Mouse (Mus musculus): ENCODE measurements around the gene Pln. TPM values are rescaled to one million over a fixed set of nuclear protein-coding genes. Genes with fewer than 3 reads are reported as not detected.
A peak's percentile ranks its signal among the peaks of the same experiment; 100 is the strongest.

Gene Pln
- polyA plus RNA-seq, 1 experiment from 2014 or later = 0.78 TPM

DNA sequence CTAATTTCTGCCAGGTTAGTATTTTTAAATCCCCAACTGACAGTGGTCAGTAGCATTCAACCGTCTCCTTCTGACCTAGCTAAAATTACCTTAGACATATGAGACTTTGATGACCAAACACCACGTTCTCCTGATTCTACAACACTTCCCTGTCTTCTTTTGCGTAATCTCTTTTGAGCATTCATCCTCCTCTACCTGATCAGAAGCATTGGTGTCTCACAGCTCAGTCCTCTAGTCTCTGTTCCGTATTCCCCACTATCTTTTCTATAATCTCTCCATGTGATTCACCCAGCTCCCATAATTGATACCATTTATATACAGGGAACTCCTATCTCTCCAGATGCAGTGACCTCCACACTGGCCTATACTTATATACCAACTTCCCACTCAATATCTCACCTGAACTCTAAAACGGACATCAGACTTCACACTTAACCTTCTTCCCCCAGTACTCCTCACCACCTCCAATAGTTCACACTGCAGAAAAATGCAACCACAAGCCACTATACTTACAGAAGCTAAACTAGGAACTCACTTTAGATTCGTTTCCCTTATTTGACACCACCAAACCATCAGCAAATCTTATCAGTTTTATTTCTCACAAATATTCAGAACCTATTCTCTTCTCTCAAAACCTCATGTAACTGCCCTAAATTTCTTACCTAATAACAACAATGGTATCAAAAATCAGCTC is 36.6 kb downstream of the Pln start:
- Histone ChIP-seq H3K36me3 (ENCODE audit: insufficient read depth, low read length) (no peaks in the 10 kb centered on the region), H3K4me2 (ENCODE audit: low read length) (no peak overlapping the region), H3K4me3 (replicated peaks; ENCODE audit: low read depth, low read length) (no peak overlapping the region), H3K9me3 (replicated peaks; ENCODE audit: low read length) (peaks cover 7% of the 10 kb centered on the region; the same call in 1 of the 2 replicates), H3K4me1 (replicated peaks; ENCODE audit: insufficient read depth, low read length) (no peaks in the 10 kb centered on the region; the same call in 1 of the 2 replicates), H3K27ac (no peak overlapping the region), H3K9ac (ENCODE audit: low read depth, low read length) (no peak overlapping the region), H3K27me3 (ENCODE audit: insufficient read depth, low read length) (no peaks in the 10 kb centered on the region)
- WGBS = 89% methylated on average over 6 of the region's 6 CpGs
- no peak for TF ChIP-seq CTCF (IDR thresholded peaks at IDR 0.05; ENCODE audit: low read depth)
- ATAC-seq (replicated peaks; ENCODE audit: low FRiP score, low read depth) (no peak), DNase-seq (ENCODE audit: low spot score) (no peak)

DNA sequence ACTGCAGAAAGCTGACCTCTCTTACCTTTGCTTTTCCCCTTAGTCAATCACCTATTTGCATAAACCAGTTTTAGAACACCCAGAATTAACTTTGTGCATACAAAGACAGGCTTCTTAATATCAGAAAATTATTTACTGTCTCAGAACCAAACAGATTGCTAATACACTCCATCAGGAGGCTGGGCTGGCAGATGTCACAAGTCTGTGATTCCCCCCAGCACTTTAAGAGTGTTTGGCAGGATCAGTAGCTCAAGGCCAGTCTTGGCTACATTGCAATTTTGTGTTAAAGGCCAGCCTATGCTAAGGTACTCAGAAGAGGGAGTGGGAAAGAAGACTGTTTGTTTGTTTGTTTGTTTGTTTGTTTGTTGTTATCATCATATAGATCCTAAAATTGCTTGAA is 39.6 kb downstream of the Pln start:
- H3K27me3 ChIP-seq (ENCODE audit: insufficient read depth, low read length) = no peaks in the 10 kb centered on the region
- no peak overlapping the region for H3K9ac ChIP-seq (ENCODE audit: low read depth, low read length)
- no peak for DNase-seq (ENCODE audit: low spot score)
- ATAC-seq (replicated peaks; ENCODE audit: low FRiP score, low read depth) = no peak
- no peaks in the 10 kb centered on the region; the same call in 1 of the 2 replicates for H3K4me1 ChIP-seq (replicated peaks; ENCODE audit: insufficient read depth, low read length)
- H3K4me2 ChIP-seq (ENCODE audit: low read length) = peak overlapping the region; percentile 38
- no peaks in the 10 kb centered on the region for H3K36me3 ChIP-seq (ENCODE audit: insufficient read depth, low read length)
- no peak overlapping the region for H3K4me3 ChIP-seq (replicated peaks; ENCODE audit: low read depth, low read length)
- TF ChIP-seq CTCF (IDR thresholded peaks at IDR 0.05; ENCODE audit: low read depth) = no peak
- no peak overlapping the region for H3K27ac ChIP-seq
- H3K9me3 ChIP-seq (replicated peaks; ENCODE audit: low read length) = no peaks in the 10 kb centered on the region

DNA sequence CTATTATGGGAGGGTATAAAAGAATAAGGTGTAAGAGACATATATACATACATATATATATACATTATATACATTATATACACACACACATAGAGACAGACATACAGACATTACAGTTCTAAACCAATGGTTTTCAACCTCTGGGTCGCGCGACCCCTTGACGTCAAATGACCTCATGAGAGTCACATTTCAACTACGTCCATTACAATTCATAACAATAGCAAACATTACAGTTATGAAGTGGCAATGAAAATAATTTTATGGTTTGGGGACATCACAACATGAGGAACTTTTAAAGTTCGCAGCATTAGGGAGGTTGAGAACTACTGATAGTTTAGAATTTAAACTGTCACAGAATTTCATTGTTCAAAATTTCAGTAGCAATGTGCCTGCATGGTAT is 40.8 kb downstream of the Pln start:
- Histone ChIP-seq H3K36me3 (ENCODE audit: insufficient read depth, low read length) (no peaks in the 10 kb centered on the region), H3K4me3 (replicated peaks; ENCODE audit: low read depth, low read length) (peak overlapping the region; percentile 92), H3K4me1 (replicated peaks; ENCODE audit: insufficient read depth, low read length) (no peaks in the 10 kb centered on the region; the same call in 1 of the 2 replicates), H3K9ac (ENCODE audit: low read depth, low read length) (peak overlapping the region; percentile 98; the same call in 1 of the 2 replicates), H3K27ac (no peak overlapping the region), H3K4me2 (ENCODE audit: low read length) (peak overlapping the region; percentile 80), H3K9me3 (replicated peaks; ENCODE audit: low read length) (no peaks in the 10 kb centered on the region), H3K27me3 (ENCODE audit: insufficient read depth, low read length) (no peaks in the 10 kb centered on the region)
- TF ChIP-seq CTCF (IDR thresholded peaks at IDR 0.05; ENCODE audit: low read depth) = no peak
- ATAC-seq (replicated peaks; ENCODE audit: low FRiP score, low read depth) = no peak
- DNase-seq (ENCODE audit: low spot score) = no peak
- 72% methylated on average over 6 of the region's 6 CpGs for WGBS

DNA sequence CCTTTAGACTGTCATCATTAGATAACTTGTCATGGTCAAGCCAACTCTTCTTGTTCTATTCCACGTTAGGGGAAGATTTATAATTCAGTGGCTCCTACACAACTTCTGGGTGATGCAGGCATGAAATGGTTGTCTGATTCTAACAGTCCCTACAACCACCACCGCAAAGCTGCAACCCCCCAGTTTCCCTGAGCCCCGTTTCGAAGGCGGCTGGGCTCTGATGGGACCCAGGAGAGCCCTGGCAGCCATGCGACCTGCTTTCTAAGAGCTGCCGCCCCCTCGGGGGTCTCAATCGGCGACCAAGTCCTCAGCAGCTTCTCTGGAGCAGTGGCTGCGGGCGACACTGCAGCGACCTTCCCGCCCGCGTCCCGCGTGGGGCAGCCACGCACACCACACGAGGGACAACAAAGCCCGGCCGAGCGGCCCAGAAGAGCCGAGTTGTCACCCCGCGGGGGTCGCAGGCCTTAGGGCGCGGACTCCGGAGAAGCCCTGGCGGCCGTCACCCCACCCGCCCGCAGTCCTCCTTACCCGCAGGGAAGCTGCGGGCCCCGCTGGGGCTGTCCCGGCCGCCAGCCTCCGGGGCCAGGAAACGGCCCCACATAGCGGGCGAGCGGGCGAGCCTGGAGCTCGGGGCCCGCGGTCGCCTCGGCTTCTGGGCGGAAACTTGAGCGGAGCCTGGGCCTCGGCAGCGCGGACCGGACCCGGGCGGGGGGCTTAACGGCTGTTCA is 41.7 kb downstream of the Pln start:
- H3K4me1 ChIP-seq (replicated peaks; ENCODE audit: insufficient read depth, low read length) = no peaks in the 10 kb centered on the region; the same call in 1 of the 2 replicates
- H3K4me2 ChIP-seq (ENCODE audit: low read length) = peak overlapping the region; percentile 80
- no peaks in the 10 kb centered on the region for H3K9me3 ChIP-seq (replicated peaks; ENCODE audit: low read length)
- H3K4me3 ChIP-seq (replicated peaks; ENCODE audit: low read depth, low read length) = peak overlapping the region; percentile 92
- DNase-seq (ENCODE audit: low spot score) = peak; percentile 63
- under 1% methylated on average over 58 of the region's 59 CpGs for WGBS
- TF ChIP-seq CTCF (IDR thresholded peaks at IDR 0.05; ENCODE audit: low read depth) = no peak
- peak; percentile 89 for ATAC-seq (replicated peaks; ENCODE audit: low FRiP score, low read depth)
- no peaks in the 10 kb centered on the region for H3K27me3 ChIP-seq (ENCODE audit: insufficient read depth, low read length)
- peak overlapping the region; percentile 98 for H3K27ac ChIP-seq
- no peaks in the 10 kb centered on the region for H3K36me3 ChIP-seq (ENCODE audit: insufficient read depth, low read length)
- peak overlapping the region; percentile 98 for H3K9ac ChIP-seq (ENCODE audit: low read depth, low read length)

DNA sequence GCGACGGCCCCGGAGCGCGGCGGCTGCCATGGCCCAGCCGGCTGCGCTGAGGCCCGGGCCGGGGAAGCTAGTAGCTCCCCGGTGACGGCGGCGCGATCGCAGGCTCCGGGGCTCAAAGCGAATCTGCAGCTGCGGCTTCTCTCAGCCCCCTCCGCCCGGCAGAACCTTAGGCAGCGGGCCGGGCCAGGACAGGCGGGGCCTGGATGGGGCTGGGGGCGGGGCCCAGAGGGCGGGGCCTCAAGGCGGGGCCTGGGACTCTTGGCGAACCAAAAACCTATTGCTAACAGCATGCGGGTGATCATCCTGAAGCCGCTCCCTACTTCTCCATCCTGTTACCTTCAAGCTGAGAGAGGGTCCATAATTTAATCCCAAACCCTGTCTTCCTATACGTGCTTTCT is 42.2 kb downstream of the Pln start, which contains the start of gene Cep85l:
Cep85l (minus strand) TSS at position 239 of the 398 bp plus-strand sequence.
- ATAC-seq (replicated peaks; ENCODE audit: low FRiP score, low read depth) (peak; percentile 98), DNase-seq (ENCODE audit: low spot score) (peak; percentile 95)
- TF ChIP-seq CTCF (IDR thresholded peaks at IDR 0.05; ENCODE audit: low read depth) = no peak
- Histone ChIP-seq H3K4me3 (replicated peaks; ENCODE audit: low read depth, low read length) (peak within 1 kb of the TSS; percentile 92), H3K27ac (peak within 1 kb of the TSS; percentile 98), H3K9me3 (replicated peaks; ENCODE audit: low read length) (no peaks in the 10 kb centered on the region), H3K4me1 (replicated peaks; ENCODE audit: insufficient read depth, low read length) (no peaks in the 10 kb centered on the region; the same call in 1 of the 2 replicates), H3K36me3 (ENCODE audit: insufficient read depth, low read length) (no peaks in the 10 kb centered on the region), H3K9ac (ENCODE audit: low read depth, low read length) (peak within 1 kb of the TSS; percentile 98), H3K4me2 (ENCODE audit: low read length) (peak within 1 kb of the TSS; percentile 80), H3K27me3 (ENCODE audit: insufficient read depth, low read length) (no peaks in the 10 kb centered on the region)
- WGBS = under 1% methylated on average over 24 of the region's 31 CpGs

DNA sequence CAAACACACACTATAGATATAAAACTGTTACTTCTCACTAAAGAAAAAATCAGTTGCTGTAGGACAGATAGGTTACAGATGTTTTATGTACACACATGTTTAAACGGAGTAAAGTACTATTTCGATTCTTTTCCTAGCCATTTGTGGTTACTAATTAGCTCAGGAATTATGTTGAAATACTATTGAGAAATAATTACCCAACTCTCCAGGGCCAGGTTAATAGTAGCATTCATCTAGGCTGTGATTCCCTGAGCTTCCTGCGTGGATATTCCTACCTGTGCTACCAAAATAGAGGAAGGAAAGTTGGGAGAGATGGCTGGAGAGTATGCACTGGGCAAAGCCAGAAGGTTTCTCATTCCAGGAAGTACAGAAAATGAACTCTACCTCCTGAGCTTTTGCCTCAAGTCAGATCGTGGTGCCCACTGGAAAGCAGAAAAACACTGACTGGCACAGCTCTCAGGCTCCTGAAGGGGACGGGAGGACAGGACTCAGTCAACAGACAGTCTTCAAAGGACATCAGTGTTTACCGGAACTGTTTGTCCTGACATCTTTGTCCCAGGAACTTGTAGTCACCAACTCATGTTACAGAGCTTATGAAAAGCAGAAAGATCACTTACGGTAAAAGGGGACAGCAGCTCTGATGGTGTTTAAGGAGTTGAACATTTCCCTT is 45.4 kb downstream of the Pln start:
- H3K4me3 ChIP-seq (replicated peaks; ENCODE audit: low read depth, low read length) = no peak overlapping the region
- no peak overlapping the region for H3K4me2 ChIP-seq (ENCODE audit: low read length)
- TF ChIP-seq CTCF (IDR thresholded peaks at IDR 0.05; ENCODE audit: low read depth) = no peak
- ATAC-seq (replicated peaks; ENCODE audit: low FRiP score, low read depth) (no peak), DNase-seq (ENCODE audit: low spot score) (no peak)
- H3K36me3 ChIP-seq (ENCODE audit: insufficient read depth, low read length) = no peaks in the 10 kb centered on the region
- no peaks in the 10 kb centered on the region for H3K4me1 ChIP-seq (replicated peaks; ENCODE audit: insufficient read depth, low read length)
- WGBS = 60% methylated on average over 7 of the region's 7 CpGs
- H3K27me3 ChIP-seq (ENCODE audit: insufficient read depth, low read length) = no peaks in the 10 kb centered on the region
- H3K9me3 ChIP-seq (replicated peaks; ENCODE audit: low read length) = no peaks in the 10 kb centered on the region
- no peak overlapping the region for H3K9ac ChIP-seq (ENCODE audit: low read depth, low read length)
- H3K27ac ChIP-seq = no peak overlapping the region
